8 mouse cellular contexts compared by ENCODE assay signal in genomic region chr8:69654358-69654981, GRCm38 (mm10). TPM values are rescaled to one million over a fixed set of nuclear protein-coding genes. Genes with fewer than 3 reads are reported as not detected.
DNase-seq lines count a peak whose midpoint lies in the region; ATAC-seq lines count a peak whose summit lies in the region.

Gene Zfp964 (plus strand): TSS chr8:69654479.

- under 1% methylated on average over 55 of the region's 55 CpGs for WGBS in hindbrain, embryonic 12.5 days

- peak within 1 kb of the TSS; percentile 61 for H3K4me3 ChIP-seq in hindbrain, embryonic 12.5 days

- peaks cover 8% of the 10 kb centered on the region for H3K4me1 ChIP-seq in hindbrain, embryonic 12.5 days

- peak within 1 kb of the TSS; percentile 85 for H3K27ac ChIP-seq in hindbrain, embryonic 12.5 days

- peak; percentile 99 for ATAC-seq in hindbrain, embryonic 12.5 days (ENCODE audit: low FRiP score)

- H3K4me2 ChIP-seq in hindbrain, embryonic 12.5 days (replicated peaks), result peak within 1 kb of the TSS; percentile 82

- peaks cover 2% of the 10 kb centered on the region; the same call in 1 of the 2 replicates for H3K27me3 ChIP-seq in hindbrain, embryonic 12.5 days

- no peaks in the 10 kb centered on the region for H3K36me3 ChIP-seq in hindbrain, embryonic 12.5 days

- H3K9ac ChIP-seq in hindbrain, embryonic 12.5 days, result peak within 1 kb of the TSS; percentile 69

- no peaks in the 10 kb centered on the region for H3K9me3 ChIP-seq in hindbrain, embryonic 12.5 days (replicated peaks)

- DNase-seq in NIH3T3 (ENCODE audit: low read depth), result peak; percentile 96
- DNase-seq in cerebellum, postnatal 10 days, result peak; percentile 96
- DNase-seq in frontal cortex, postnatal 10 days (ENCODE audit: low spot score in 2 of 2), result peak; percentile 87 to 93
- DNase-seq in layer of hippocampus, postnatal 14 days (ENCODE audit: low spot score in 2 of 2), result peak; percentile 91 to 95
- peak; percentile 94 for DNase-seq in lung, postnatal 14 days
- peak; percentile 80 for DNase-seq in retina, adult 2 months (ENCODE audit: low read depth, low spot score)
- peak; percentile 82 to 83 for DNase-seq in thymus, postnatal 36 days

RNA-seq across cellular contexts. Expression of gene Zfp964, which starts in this region (rescaled TPM):
- polyA plus RNA-seq in hindbrain, embryonic 12.5 days (2016; fragmentation: Nextera tagmentation; extraction: Ambion mirVana), result 3.5 and 3.8 TPM in 2 replicates
- total RNA-seq in layer of hippocampus, postnatal 14 days (2021), result 1 to 10 TPM; 3.6 to 4.1 TPM

Comparison
In these comparisons a context has a peak if more than half of its experiments do, and no peak if none do; other contexts are left out.
1. Peak in every context shown above with its lines: DNase-seq, ATAC-seq, H3K4me3 ChIP-seq and H3K27ac ChIP-seq.